Mouse (Mus musculus): ENCODE data around the gene Pheta2. TPM values are rescaled to one million over a fixed set of nuclear protein-coding genes. Genes with fewer than 3 reads are reported as not detected.

The Pheta2 gene
- polyA plus RNA-seq, 1 experiment from 2014 or later: 12.5 TPM

Small RNA genes lying within 50 kb of the gene (microRNA-seq; reads per million reads assigned to microRNA genes)
- gene Mir7684: not detected

Other genes starting within 250 kb of the Pheta2 start
- 17.3 and 19.5 TPM in 2 replicates for gene Ccdc134, start 211.0 kb upstream of the Pheta2 start, polyA plus RNA-seq (2015; fragmentation: Nextera tagmentation; extraction: Ambion mirVana)
- gene Srebf2, start 191.8 kb upstream of the Pheta2 start, polyA plus RNA-seq (2015; fragmentation: Nextera tagmentation; extraction: Ambion mirVana): 134 and 144 TPM in 2 replicates
- 0.41 and 0.62 TPM in 2 replicates for gene Shisa8, start 126.1 kb upstream of the Pheta2 start, polyA plus RNA-seq (2015; fragmentation: Nextera tagmentation; extraction: Ambion mirVana)
- gene Tnfrsf13c, start 114.6 kb upstream of the Pheta2 start, polyA plus RNA-seq (2015; fragmentation: Nextera tagmentation; extraction: Ambion mirVana): 0.15 TPM in 1 of 2 replicates, not detected in the other
- gene Cenpm, start 94.2 kb upstream of the Pheta2 start, polyA plus RNA-seq (2015; fragmentation: Nextera tagmentation; extraction: Ambion mirVana): 65.9 and 71.2 TPM in 2 replicates
- not detected in 2 replicates for gene 1500009C09Rik, start 86.5 kb upstream of the Pheta2 start, polyA plus RNA-seq (2015; fragmentation: Nextera tagmentation; extraction: Ambion mirVana)
- gene Sept3, start 64.0 kb upstream of the Pheta2 start, polyA plus RNA-seq (2015; fragmentation: Nextera tagmentation; extraction: Ambion mirVana): 8.6 and 11.3 TPM in 2 replicates
- gene Wbp2nl, start 40.0 kb upstream of the Pheta2 start, polyA plus RNA-seq (2015; fragmentation: Nextera tagmentation; extraction: Ambion mirVana): 0.41 and 0.61 TPM in 2 replicates
- gene Naga, start within 50 bp of the Pheta2 start, polyA plus RNA-seq (2015; fragmentation: Nextera tagmentation; extraction: Ambion mirVana): 81.9 and 87.4 TPM in 2 replicates
- 319 and 325 TPM in 2 replicates for gene Smdt1, start within 50 bp of the Pheta2 start, polyA plus RNA-seq (2015; fragmentation: Nextera tagmentation; extraction: Ambion mirVana)
- gene Ndufa6, start 15.4 kb downstream of the Pheta2 start, polyA plus RNA-seq (2015; fragmentation: Nextera tagmentation; extraction: Ambion mirVana): 415 and 434 TPM in 2 replicates
- gene Cyp2d22, start 41.3 kb downstream of the Pheta2 start, polyA plus RNA-seq (2015; fragmentation: Nextera tagmentation; extraction: Ambion mirVana): 18.2 and 21.1 TPM in 2 replicates
- not detected in 2 replicates for gene Cyp2d11, start 55.1 kb downstream of the Pheta2 start, polyA plus RNA-seq (2015; fragmentation: Nextera tagmentation; extraction: Ambion mirVana)
- 0.26 TPM in 1 of 2 replicates, not detected in the other for gene Cyp2d10, start 68.3 kb downstream of the Pheta2 start, polyA plus RNA-seq (2015; fragmentation: Nextera tagmentation; extraction: Ambion mirVana)
- gene Cyp2d9, start 94.5 kb downstream of the Pheta2 start, polyA plus RNA-seq (2015; fragmentation: Nextera tagmentation; extraction: Ambion mirVana): 0.11 TPM in 1 of 2 replicates, not detected in the other
- not detected in 2 replicates for gene Cyp2d12, start 216.1 kb downstream of the Pheta2 start, polyA plus RNA-seq (2015; fragmentation: Nextera tagmentation; extraction: Ambion mirVana)